Mouse (Mus musculus) forebrain, embryonic 13.5 days (tissue): ENCODE data around the gene Rapgef3. TPM values are rescaled to one million over a fixed set of nuclear protein-coding genes. Genes with fewer than 3 reads are reported as not detected.

ENCODE experiments used
- ATAC-seq: fragments of 200-750 bp; cut with Nextera tagmentation; 2 replicates; pipeline ENCODE4 v1.8.0; 2017
- H3K27ac ChIP-seq: fragments of 300-500 bp; sonication (generic); 2 replicates; pipeline ENCODE4 v1.5.1; 2015; ENCODE audit warnings: inconsistent platforms, mild to moderate bottlenecking, moderate library complexity
- H3K27me3 ChIP-seq: fragments of 300-500 bp; sonication (generic); 2 replicates; pipeline ENCODE4 v1.6.1; 2015; ENCODE audit warnings: mild to moderate bottlenecking, inconsistent platforms
- H3K36me3 ChIP-seq: fragments of 300-500 bp; sonication (generic); 2 replicates; pipeline ENCODE4 v1.6.1; 2015; ENCODE audit warnings: mild to moderate bottlenecking, inconsistent platforms; ENCODE audit not compliant: poor library complexity, severe bottlenecking
- H3K4me1 ChIP-seq: fragments of 300-500 bp; sonication (generic); 2 replicates; pipeline ENCODE4 v1.6.1; 2015; ENCODE audit warnings: inconsistent platforms
- H3K4me2 ChIP-seq: fragments of 300-500 bp; sonication (generic); 2 replicates; pipeline ENCODE4 v1.6.1; 2015; ENCODE audit warnings: inconsistent platforms, mild to moderate bottlenecking, moderate library complexity
- H3K4me3 ChIP-seq: fragments of 300-500 bp; sonication (generic); 2 replicates; pipeline ENCODE4 v1.5.1; 2015; ENCODE audit warnings: mild to moderate bottlenecking, inconsistent platforms
- H3K9ac ChIP-seq: fragments of 300-500 bp; sonication (generic); 2 replicates; pipeline ENCODE4 v1.6.1; 2015; ENCODE audit warnings: mild to moderate bottlenecking, inconsistent platforms
- H3K9me3 ChIP-seq: fragments of 300-500 bp; sonication (generic); replicated peaks from 2 replicates; pipeline ENCODE4 v1.6.1; 2016; ENCODE audit warnings: inconsistent platforms
- WGBS: fragments of 180-500 bp; shearing (Covaris S2); methylation state at CpG from one replicate; pipeline ENCODE4 v1.1.7; 2015; 5-methylcytosine and 5-hydroxymethylcytosine counted together
- polyA plus RNA-seq: library from polyadenylated mRNA; unstranded; fragments of >200 nt; fragmentation: Nextera tagmentation; extraction: Ambion mirVana; gene quantifications from 2 replicates; pipeline ENCODE4 v1.2.1, GENCODE M21; 2015

The Rapgef3 gene
- polyA plus RNA-seq, 1 experiment from 2014 or later: 6.7 TPM

GRCm38 (mm10) chr15:97780611-97781031, 12.8 kb upstream of the Rapgef3 start:
- H3K4me2 ChIP-seq: no peak overlapping the region
- H3K9ac ChIP-seq: no peak overlapping the region
- 60% methylated on average over 12 of the region's 12 CpGs for WGBS
- H3K36me3 ChIP-seq: no peaks in the 10 kb centered on the region
- H3K4me3 ChIP-seq: no peak overlapping the region
- ATAC-seq: no peak
- peaks cover 29% of the 10 kb centered on the region for H3K4me1 ChIP-seq
- H3K27me3 ChIP-seq: peaks cover 19% of the 10 kb centered on the region
- no peak overlapping the region for H3K27ac ChIP-seq
- H3K9me3 ChIP-seq: no peaks in the 10 kb centered on the region

- no peak overlapping the region for H3K4me3 ChIP-seq
- no peak overlapping the region for H3K9ac ChIP-seq
- H3K36me3 ChIP-seq: no peaks in the 10 kb centered on the region
- 89% methylated on average over 1 of the region's 1 CpGs for WGBS
- peaks cover 19% of the 10 kb centered on the region for H3K27me3 ChIP-seq
- ATAC-seq: no peak
- no peak overlapping the region for H3K27ac ChIP-seq
- H3K4me2 ChIP-seq: no peak overlapping the region
- peaks cover 25% of the 10 kb centered on the region for H3K4me1 ChIP-seq
- H3K9me3 ChIP-seq: no peaks in the 10 kb centered on the region
Measured at GRCm38 (mm10) chr15:97779576-97779975, 11.8 kb upstream of the Rapgef3 start.

- H3K9ac ChIP-seq: no peak within 1 kb of the TSS
- H3K4me3 ChIP-seq: no peak within 1 kb of the TSS
- H3K27me3 ChIP-seq: peaks cover 19% of the 10 kb centered on the region
- H3K9me3 ChIP-seq: no peaks in the 10 kb centered on the region
- ATAC-seq: no peak
- 78% methylated on average over 8 of the region's 8 CpGs for WGBS
- no peak within 1 kb of the TSS for H3K27ac ChIP-seq
- no peak within 1 kb of the TSS for H3K4me2 ChIP-seq
- H3K36me3 ChIP-seq: no peaks in the 10 kb centered on the region
- peaks cover 33% of the 10 kb centered on the region for H3K4me1 ChIP-seq
Measured at GRCm38 (mm10) chr15:97778311-97779098, 10.7 kb upstream of the Rapgef3 start, which contains the start of gene Slc48a1. TSS of gene Slc48a1 (plus strand) at chr15:97778520.

GRCm38 (mm10) chr15:97776919-97777318, 9.1 kb upstream of the Rapgef3 start:
- peaks cover 32% of the 10 kb centered on the region for H3K4me1 ChIP-seq
- no peaks in the 10 kb centered on the region for H3K36me3 ChIP-seq
- no peak overlapping the region for H3K4me3 ChIP-seq
- H3K9ac ChIP-seq: no peak overlapping the region
- ATAC-seq: no peak
- 86% methylated on average over 6 of the region's 6 CpGs for WGBS
- no peaks in the 10 kb centered on the region for H3K9me3 ChIP-seq
- H3K27me3 ChIP-seq: peaks cover 6% of the 10 kb centered on the region; the same call in 1 of the 2 replicates
- no peak overlapping the region for H3K4me2 ChIP-seq
- H3K27ac ChIP-seq: no peak overlapping the region

GRCm38 (mm10) chr15:97776514-97776913, 8.7 kb upstream of the Rapgef3 start:
- no peak overlapping the region for H3K27ac ChIP-seq
- no peak overlapping the region for H3K4me3 ChIP-seq
- 7% methylated on average over 8 of the region's 8 CpGs for whole genome bisulfite sequencing
- peaks cover 29% of the 10 kb centered on the region for H3K4me1 ChIP-seq
- H3K27me3 ChIP-seq: peaks cover 3% of the 10 kb centered on the region; the same call in 1 of the 2 replicates
- H3K4me2 ChIP-seq: no peak overlapping the region
- no peaks in the 10 kb centered on the region for H3K9me3 ChIP-seq
- ATAC-seq: peak; percentile 46; the same call in 1 of the 2 replicates
- no peaks in the 10 kb centered on the region for H3K36me3 ChIP-seq
- H3K9ac ChIP-seq: no peak overlapping the region

GRCm38 (mm10) chr15:97773961-97774370, 6.2 kb upstream of the Rapgef3 start:
- H3K4me3 ChIP-seq: no peak overlapping the region
- no peak for ATAC-seq
- peaks cover 16% of the 10 kb centered on the region for H3K4me1 ChIP-seq
- H3K9me3 ChIP-seq: no peaks in the 10 kb centered on the region
- H3K36me3 ChIP-seq: no peaks in the 10 kb centered on the region
- no peak overlapping the region; the same call in 1 of the 2 replicates for H3K27ac ChIP-seq
- 81% methylated on average over 5 of the region's 5 CpGs for WGBS
- H3K27me3 ChIP-seq: peaks cover 23% of the 10 kb centered on the region
- H3K9ac ChIP-seq: no peak overlapping the region
- H3K4me2 ChIP-seq: no peak overlapping the region

GRCm38 (mm10) chr15:97773108-97773507, 5.3 kb upstream of the Rapgef3 start:
- Histone ChIP-seq H3K4me1 (peaks cover 20% of the 10 kb centered on the region), H3K4me2 (no peak overlapping the region), H3K9ac (peak overlapping the region; percentile 4; the same call in 1 of the 2 replicates), H3K27ac (no peak overlapping the region), H3K4me3 (no peak overlapping the region), H3K36me3 (no peaks in the 10 kb centered on the region), H3K9me3 (no peaks in the 10 kb centered on the region), H3K27me3 (peaks cover 32% of the 10 kb centered on the region)
- 27% methylated on average over 5 of the region's 5 CpGs for WGBS
- ATAC-seq: no peak

GRCm38 (mm10) chr15:97770280-97770679, 2.5 kb upstream of the Rapgef3 start:
- no peak for ATAC-seq
- H3K27me3 ChIP-seq: peaks cover 57% of the 10 kb centered on the region
- no peaks in the 10 kb centered on the region for H3K36me3 ChIP-seq
- H3K4me3 ChIP-seq: no peak overlapping the region
- WGBS: 69% methylated on average over 8 of the region's 8 CpGs
- H3K9ac ChIP-seq: no peak overlapping the region
- H3K4me2 ChIP-seq: no peak overlapping the region
- peaks cover 47% of the 10 kb centered on the region for H3K4me1 ChIP-seq
- H3K27ac ChIP-seq: no peak overlapping the region
- no peaks in the 10 kb centered on the region for H3K9me3 ChIP-seq

- Histone ChIP-seq H3K4me1 (peaks cover 36% of the 10 kb centered on the region), H3K4me2 (peak overlapping the region; percentile 94), H3K36me3 (no peaks in the 10 kb centered on the region), H3K27me3 (peaks cover 70% of the 10 kb centered on the region), H3K4me3 (peak overlapping the region; percentile 48), H3K27ac (no peak overlapping the region), H3K9me3 (no peaks in the 10 kb centered on the region), H3K9ac (peak overlapping the region; percentile 57)
- 2% methylated on average over 18 of the region's 18 CpGs for WGBS
- ATAC-seq: no peak; the same call in 1 of the 2 replicates
Measured at GRCm38 (mm10) chr15:97768192-97768591, 420 bp upstream of the Rapgef3 start.

GRCm38 (mm10) chr15:97766594-97767279, 1.0 kb downstream of the Rapgef3 start:
- ATAC-seq: peak; percentile 16; the same call in 1 of the 2 replicates
- H3K27ac ChIP-seq: peak overlapping the region; percentile 36; the same call in 1 of the 2 replicates
- WGBS: 3% methylated on average over 23 of the region's 23 CpGs

GRCm38 (mm10) chr15:97766194-97766593, 1.6 kb downstream of the Rapgef3 start:
- WGBS: 7% methylated on average over 8 of the region's 8 CpGs
- Histone ChIP-seq H3K36me3 (no peaks in the 10 kb centered on the region), H3K27ac (0 out of 2 replicates have a peak overlapping the region, but pooled peaks have one; percentile 36), H3K9ac (peak overlapping the region; percentile 57; the same call in 1 of the 2 replicates), H3K4me1 (peaks cover 31% of the 10 kb centered on the region), H3K27me3 (peaks cover 67% of the 10 kb centered on the region), H3K9me3 (no peaks in the 10 kb centered on the region), H3K4me2 (peak overlapping the region; percentile 94), H3K4me3 (peak overlapping the region; percentile 48)
- peak; percentile 16; the same call in 1 of the 2 replicates for ATAC-seq

More at GRCm38 (mm10) chr15:97766594-97767279, 1.0 kb downstream of the Rapgef3 start:
- Histone ChIP-seq H3K9me3 (no peaks in the 10 kb centered on the region), H3K27me3 (peaks cover 70% of the 10 kb centered on the region), H3K4me3 (peak overlapping the region; percentile 48), H3K36me3 (no peaks in the 10 kb centered on the region), H3K4me1 (peaks cover 31% of the 10 kb centered on the region), H3K9ac (peak overlapping the region; percentile 57), H3K4me2 (peak overlapping the region; percentile 94)
